Mouse (Mus musculus): ENCODE measurements around the gene C1qtnf4. TPM values are rescaled to one million over a fixed set of nuclear protein-coding genes. Genes with fewer than 3 reads are reported as not detected.

C1qtnf4 gene
- polyA plus RNA-seq, 1 experiment: 4.9 TPM

GRCm38 (mm10) chr2:90846597-90846954 is 39.1 kb upstream of the C1qtnf4 start:
- DNase-seq: no peak
- H3K4me1 ChIP-seq (replicated peaks; ENCODE audit: control insufficient read depth, insufficient read depth, low read length): peaks cover 2% of the 10 kb centered on the region; the same call in 1 of the 2 replicates
- H3K27ac ChIP-seq (ENCODE audit: control insufficient read depth, insufficient read depth, low read length): no peak overlapping the region
- TF ChIP-seq POLR2A (IDR thresholded peaks at IDR 0.05; ENCODE audit: control insufficient read depth, extremely low read depth, insufficient read depth, low read length, poor library complexity): no peak
- no peak for TF ChIP-seq CTCF (IDR thresholded peaks at IDR 0.05; ENCODE audit: borderline replicate concordance, control insufficient read depth, extremely low read depth, insufficient read depth, low read length, poor library complexity)
- H3K4me3 ChIP-seq (ENCODE audit: control insufficient read depth, insufficient read depth, low read length): peak overlapping the region; percentile 76
- H3K27me3 ChIP-seq (ENCODE audit: control insufficient read depth, insufficient read depth, low read length): no peaks in the 10 kb centered on the region
- H3K36me3 ChIP-seq (ENCODE audit: control insufficient read depth, insufficient read depth, low read length): peaks cover 6% of the 10 kb centered on the region; the same call in 1 of the 2 replicates
- WGBS: 7% methylated on average over 8 of the region's 8 CpGs

- Histone ChIP-seq H3K27me3 (ENCODE audit: control insufficient read depth, insufficient read depth, low read length) (no peaks in the 10 kb centered on the region), H3K27ac (ENCODE audit: control insufficient read depth, insufficient read depth, low read length) (peak within 1 kb of the TSS; percentile 3; the same call in 1 of the 2 replicates), H3K36me3 (ENCODE audit: control insufficient read depth, insufficient read depth, low read length) (peaks cover 6% of the 10 kb centered on the region), H3K4me1 (replicated peaks; ENCODE audit: control insufficient read depth, insufficient read depth, low read length) (peaks cover 2% of the 10 kb centered on the region; the same call in 1 of the 2 replicates), H3K4me3 (ENCODE audit: control insufficient read depth, insufficient read depth, low read length) (peak within 1 kb of the TSS; percentile 76)
- WGBS: under 1% methylated on average over 67 of the region's 67 CpGs
- DNase-seq: peak; percentile 99
- TF ChIP-seq CTCF (IDR thresholded peaks at IDR 0.05; ENCODE audit: borderline replicate concordance, control insufficient read depth, extremely low read depth, insufficient read depth, low read length, poor library complexity): peak; percentile 66; the same call in 1 of the 2 replicates
- peak; percentile 84 for TF ChIP-seq POLR2A (IDR thresholded peaks at IDR 0.05; ENCODE audit: control insufficient read depth, extremely low read depth, insufficient read depth, low read length, poor library complexity)
Measured at GRCm38 (mm10) chr2:90846955-90847680, 38.5 kb upstream of the C1qtnf4 start, which contains the start of gene Mtch2. Gene Mtch2 (plus strand): TSS chr2:90847155.

GRCm38 (mm10) chr2:90847681-90848050 is 38.0 kb upstream of the C1qtnf4 start:
- H3K36me3 ChIP-seq (ENCODE audit: control insufficient read depth, insufficient read depth, low read length): peaks cover 11% of the 10 kb centered on the region
- H3K4me3 ChIP-seq (ENCODE audit: control insufficient read depth, insufficient read depth, low read length): peak overlapping the region; percentile 76
- peak overlapping the region; percentile 3; the same call in 1 of the 2 replicates for H3K27ac ChIP-seq (ENCODE audit: control insufficient read depth, insufficient read depth, low read length)
- no peak for TF ChIP-seq POLR2A (IDR thresholded peaks at IDR 0.05; ENCODE audit: control insufficient read depth, extremely low read depth, insufficient read depth, low read length, poor library complexity)
- TF ChIP-seq CTCF (IDR thresholded peaks at IDR 0.05; ENCODE audit: borderline replicate concordance, control insufficient read depth, extremely low read depth, insufficient read depth, low read length, poor library complexity): no peak
- H3K4me1 ChIP-seq (replicated peaks; ENCODE audit: control insufficient read depth, insufficient read depth, low read length): peaks cover 2% of the 10 kb centered on the region; the same call in 1 of the 2 replicates
- DNase-seq: no peak
- no peaks in the 10 kb centered on the region for H3K27me3 ChIP-seq (ENCODE audit: control insufficient read depth, insufficient read depth, low read length)
- 1% methylated on average over 13 of the region's 13 CpGs for WGBS

DNA sequence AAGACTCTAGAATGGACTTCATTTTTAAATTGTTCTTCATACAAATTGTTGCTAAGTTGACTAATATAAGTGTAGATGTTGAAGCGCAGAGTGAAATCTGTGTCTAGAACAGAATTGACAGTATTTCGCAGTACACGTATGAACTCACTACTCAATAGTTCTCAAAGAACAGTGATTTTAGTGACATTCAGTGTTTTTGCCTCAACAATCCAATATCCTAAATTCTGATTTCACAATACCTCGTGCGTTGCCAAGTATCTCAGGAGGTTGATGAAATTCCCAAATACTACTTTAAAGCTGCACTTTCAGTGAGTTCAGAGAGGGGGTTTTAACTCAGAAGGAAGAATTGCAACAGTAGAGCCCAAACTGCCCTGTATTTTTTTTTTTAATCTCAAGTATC is 37.3 kb upstream of the C1qtnf4 start:
- Histone ChIP-seq H3K36me3 (ENCODE audit: control insufficient read depth, insufficient read depth, low read length) (peaks cover 17% of the 10 kb centered on the region), H3K4me1 (replicated peaks; ENCODE audit: control insufficient read depth, insufficient read depth, low read length) (peaks cover 2% of the 10 kb centered on the region; the same call in 1 of the 2 replicates), H3K4me3 (ENCODE audit: control insufficient read depth, insufficient read depth, low read length) (no peak overlapping the region), H3K27ac (ENCODE audit: control insufficient read depth, insufficient read depth, low read length) (no peak overlapping the region), H3K27me3 (ENCODE audit: control insufficient read depth, insufficient read depth, low read length) (no peaks in the 10 kb centered on the region)
- DNase-seq: no peak
- no peak for TF ChIP-seq CTCF (IDR thresholded peaks at IDR 0.05; ENCODE audit: borderline replicate concordance, control insufficient read depth, extremely low read depth, insufficient read depth, low read length, poor library complexity)
- WGBS: 97% methylated on average over 5 of the region's 5 CpGs

- peaks cover 2% of the 10 kb centered on the region; the same call in 1 of the 2 replicates for H3K4me1 ChIP-seq (replicated peaks; ENCODE audit: control insufficient read depth, insufficient read depth, low read length)
- TF ChIP-seq POLR2A (IDR thresholded peaks at IDR 0.05; ENCODE audit: control insufficient read depth, extremely low read depth, insufficient read depth, low read length, poor library complexity) (no peak), CTCF (IDR thresholded peaks at IDR 0.05; ENCODE audit: borderline replicate concordance, control insufficient read depth, extremely low read depth, insufficient read depth, low read length, poor library complexity) (no peak)
- DNase-seq: no peak
- no peak overlapping the region for H3K4me3 ChIP-seq (ENCODE audit: control insufficient read depth, insufficient read depth, low read length)
- WGBS: 100% methylated on average over 1 of the region's 1 CpGs
- H3K27me3 ChIP-seq (ENCODE audit: control insufficient read depth, insufficient read depth, low read length): no peaks in the 10 kb centered on the region
- peaks cover 26% of the 10 kb centered on the region for H3K36me3 ChIP-seq (ENCODE audit: control insufficient read depth, insufficient read depth, low read length)
- no peak overlapping the region for H3K27ac ChIP-seq (ENCODE audit: control insufficient read depth, insufficient read depth, low read length)
Measured at GRCm38 (mm10) chr2:90850401-90850800, 35.3 kb upstream of the C1qtnf4 start.

- TF ChIP-seq POLR2A (IDR thresholded peaks at IDR 0.05; ENCODE audit: control insufficient read depth, extremely low read depth, insufficient read depth, low read length, poor library complexity) (no peak), CTCF (IDR thresholded peaks at IDR 0.05; ENCODE audit: borderline replicate concordance, control insufficient read depth, extremely low read depth, insufficient read depth, low read length, poor library complexity) (no peak)
- H3K36me3 ChIP-seq (ENCODE audit: control insufficient read depth, insufficient read depth, low read length): peaks cover 62% of the 10 kb centered on the region
- 99% methylated on average over 2 of the region's 2 CpGs for WGBS
Measured at GRCm38 (mm10) chr2:90861486-90861885, 24.2 kb upstream of the C1qtnf4 start.

More at GRCm38 (mm10) chr2:90861486-90861885, 24.2 kb upstream of the C1qtnf4 start:
- Histone ChIP-seq H3K4me3 (ENCODE audit: control insufficient read depth, insufficient read depth, low read length) (no peak overlapping the region), H3K27me3 (ENCODE audit: control insufficient read depth, insufficient read depth, low read length) (no peaks in the 10 kb centered on the region), H3K27ac (ENCODE audit: control insufficient read depth, insufficient read depth, low read length) (no peak overlapping the region), H3K4me1 (replicated peaks; ENCODE audit: control insufficient read depth, insufficient read depth, low read length) (no peaks in the 10 kb centered on the region)
- no peak for DNase-seq

Measured in thymus, adult 2 months (tissue).